Mouse (Mus musculus) neural tube, embryonic 14.5 days (tissue): ENCODE data around the gene Scn1b. TPM values are rescaled to one million over a fixed set of nuclear protein-coding genes. Genes with fewer than 3 reads are reported as not detected.

Experiments used
- ATAC-seq: fragments of 200-750 bp; cut with Nextera tagmentation; 2 replicates; pipeline ENCODE4 v1.8.0; 2017; ENCODE audit warnings: low read depth, mild to moderate bottlenecking, moderate TSS enrichment, moderate library complexity
- H3K27ac ChIP-seq: fragments of 300-500 bp; sonication (generic); 2 replicates; pipeline ENCODE4 v1.5.1; 2014; ENCODE audit warnings: low read depth, mild to moderate bottlenecking, control low read depth, low read length, moderate library complexity, mixed read lengths
- H3K27me3 ChIP-seq: fragments of 300-500 bp; sonication (generic); 2 replicates; pipeline ENCODE4 v1.6.1; 2014; ENCODE audit warnings: low read length; ENCODE audit not compliant: control insufficient read depth, insufficient read depth
- H3K36me3 ChIP-seq: fragments of 300-500 bp; sonication (generic); 2 replicates; pipeline ENCODE4 v1.6.1; 2014; ENCODE audit warnings: low read length, mixed read lengths; ENCODE audit not compliant: control insufficient read depth, insufficient read depth
- H3K4me1 ChIP-seq: fragments of 300-500 bp; sonication (generic); 2 replicates; pipeline ENCODE4 v1.6.1; 2014; ENCODE audit warnings: low read length; ENCODE audit not compliant: control insufficient read depth, insufficient read depth
- H3K4me2 ChIP-seq: fragments of 300-500 bp; sonication (generic); 2 replicates; pipeline ENCODE4 v1.6.1; 2014; ENCODE audit warnings: mild to moderate bottlenecking, low read depth, low read length, control low read depth
- H3K4me3 ChIP-seq: fragments of 300-500 bp; sonication (generic); 2 replicates; pipeline ENCODE4 v1.5.1; 2014; ENCODE audit warnings: low read depth, low read length, control low read depth, mixed read lengths
- H3K9ac ChIP-seq: fragments of 300-500 bp; sonication (generic); replicated peaks from 2 replicates; pipeline ENCODE4 v1.6.1; 2014; ENCODE audit warnings: low read depth, mild to moderate bottlenecking, control low read depth, low read length, mixed read lengths
- H3K9me3 ChIP-seq: fragments of 300-500 bp; sonication (generic); 2 replicates; pipeline ENCODE4 v1.6.1; 2016; ENCODE audit warnings: low read length; ENCODE audit not compliant: control insufficient read depth
- WGBS: fragments of 180-500 bp; shearing (Covaris S2); extraction: QIAGEN DNeasy Blood & Tissue Kit; methylation state at CpG from one replicate; pipeline ENCODE4 v1.1.7; 2014; 5-methylcytosine and 5-hydroxymethylcytosine counted together
- polyA plus RNA-seq: library from polyadenylated mRNA; unstranded; fragments of >200 nt; fragmentation: Nextera tagmentation; extraction: Ambion mirVana; gene quantifications from 2 replicates; pipeline ENCODE4 v1.2.1, GENCODE M21; 2014

Gene Scn1b
- polyA plus RNA-seq, 1 experiment from 2014 or later, result 17.6 TPM

DNA sequence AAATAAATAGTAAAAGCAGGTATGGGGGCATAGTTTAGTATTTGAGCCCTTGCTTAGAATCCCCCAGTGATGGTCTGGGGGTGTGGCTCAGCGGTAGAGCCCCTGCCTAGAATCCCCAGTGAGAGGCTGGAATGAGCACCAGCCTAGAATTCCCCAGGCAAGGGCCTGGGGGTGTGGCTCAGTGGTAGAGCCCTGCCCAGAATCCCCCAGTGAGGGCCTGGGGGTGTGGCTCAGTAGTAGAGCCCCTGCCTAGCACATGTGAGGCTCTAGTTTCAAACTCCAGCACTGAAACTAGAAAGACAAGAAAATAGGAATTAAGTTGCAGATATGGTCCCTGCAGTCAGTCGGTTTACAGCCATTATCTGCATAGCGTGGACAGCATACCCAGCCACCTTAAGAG, 35.0 kb upstream of the Scn1b start:
- Histone ChIP-seq H3K27me3 (no peaks in the 10 kb centered on the region), H3K36me3 (no peaks in the 10 kb centered on the region), H3K4me1 (no peaks in the 10 kb centered on the region), H3K4me3 (no peak overlapping the region), H3K9me3 (no peaks in the 10 kb centered on the region), H3K9ac (no peak overlapping the region), H3K4me2 (no peak overlapping the region), H3K27ac (no peak overlapping the region)
- ATAC-seq, result no peak
- WGBS, result 55% methylated on average over 3 of the region's 3 CpGs

DNA sequence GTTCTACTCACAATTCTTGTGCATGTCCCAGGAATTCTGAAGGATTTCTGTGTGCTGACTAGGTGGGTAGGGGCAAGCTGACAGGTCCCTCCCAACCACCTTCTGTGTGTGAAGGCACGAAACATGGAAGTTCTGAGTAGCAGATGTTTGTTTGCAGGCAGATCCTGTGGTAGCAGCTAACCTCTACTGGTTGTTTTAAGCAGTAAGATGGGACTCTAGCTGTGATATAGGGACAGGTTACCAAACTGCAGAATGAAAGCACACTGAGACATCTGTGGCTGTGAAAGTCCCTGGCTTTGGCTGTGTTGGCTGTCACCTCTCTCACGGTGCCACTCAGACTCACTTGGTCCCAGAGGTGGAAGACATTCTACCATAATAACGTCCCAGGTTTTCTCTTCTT, 34.4 kb upstream of the Scn1b start:
- Histone ChIP-seq H3K36me3 (no peaks in the 10 kb centered on the region), H3K27ac (no peak overlapping the region), H3K9me3 (no peaks in the 10 kb centered on the region), H3K4me2 (no peak overlapping the region), H3K9ac (no peak overlapping the region), H3K27me3 (no peaks in the 10 kb centered on the region), H3K4me1 (no peaks in the 10 kb centered on the region), H3K4me3 (no peak overlapping the region)
- no peak for ATAC-seq
- 83% methylated on average over 3 of the region's 3 CpGs for WGBS

DNA sequence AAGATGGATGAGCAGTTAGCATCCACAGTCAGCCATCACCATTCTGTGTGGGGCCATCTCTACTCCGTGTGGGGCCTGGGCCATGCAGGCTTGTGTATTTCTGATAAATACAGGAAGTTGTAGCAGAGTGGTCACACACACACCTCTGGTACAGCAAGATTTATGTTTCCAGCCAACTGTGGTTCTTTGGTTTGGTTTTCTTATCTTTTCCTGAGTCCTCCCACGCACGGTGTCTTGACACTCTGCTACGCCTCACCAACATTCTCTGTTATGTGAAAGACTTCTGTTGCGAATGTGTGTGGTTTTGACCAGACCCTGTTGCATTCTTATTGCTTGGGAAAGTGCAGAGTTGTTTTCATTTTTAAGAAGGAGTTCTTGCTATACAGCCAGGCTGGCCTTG, 34.0 kb upstream of the Scn1b start:
- no peak overlapping the region for H3K4me3 ChIP-seq
- H3K4me2 ChIP-seq, result no peak overlapping the region
- WGBS, result 91% methylated on average over 5 of the region's 5 CpGs
- H3K4me1 ChIP-seq, result no peaks in the 10 kb centered on the region
- no peak for ATAC-seq
- H3K9ac ChIP-seq, result no peak overlapping the region
- H3K27me3 ChIP-seq, result no peaks in the 10 kb centered on the region
- H3K9me3 ChIP-seq, result no peaks in the 10 kb centered on the region
- no peaks in the 10 kb centered on the region for H3K36me3 ChIP-seq
- no peak overlapping the region for H3K27ac ChIP-seq

DNA sequence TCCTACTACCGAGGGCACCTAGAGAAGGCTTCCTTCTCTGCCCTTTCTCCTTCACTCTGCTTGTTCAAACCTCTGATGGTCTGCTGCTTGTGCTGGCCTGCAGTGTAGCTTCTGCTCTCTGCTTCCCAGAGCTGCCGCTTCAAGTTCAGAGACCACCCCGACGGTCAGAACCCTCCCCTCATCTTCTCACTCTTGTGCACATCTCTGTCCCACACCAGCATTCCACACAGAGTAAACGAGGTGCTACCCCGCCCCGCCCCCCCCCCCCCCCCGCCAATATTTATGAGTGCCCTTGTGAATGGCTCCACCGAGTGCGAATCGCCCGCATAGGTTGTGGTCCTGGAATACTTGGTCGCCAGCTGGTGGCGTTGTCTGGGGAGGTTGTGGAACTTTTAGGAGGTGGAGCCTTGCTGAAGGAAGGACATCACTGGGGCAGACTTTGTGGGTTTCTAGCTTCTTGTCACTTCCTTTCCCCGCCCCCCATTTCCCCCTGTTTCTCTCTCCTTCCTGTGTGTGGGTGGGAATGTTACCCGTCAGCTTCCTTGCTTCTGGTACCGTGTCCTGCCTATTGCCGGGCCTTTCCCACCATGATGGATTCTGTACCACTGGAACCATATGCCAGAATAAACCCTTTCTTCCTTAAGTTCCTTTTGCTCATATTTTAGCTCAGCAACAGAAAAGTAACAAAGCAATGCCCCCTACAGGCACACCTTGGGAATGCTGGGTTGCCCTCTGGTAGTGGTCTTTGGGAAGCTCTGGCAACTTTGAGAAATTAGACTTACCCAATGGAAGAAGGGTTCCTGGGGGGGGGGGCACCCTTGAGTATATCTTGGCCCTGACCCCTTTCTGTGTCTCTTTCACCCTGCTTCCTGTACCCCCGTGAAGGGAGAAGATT, 29.5 kb upstream of the Scn1b start:
- H3K9ac ChIP-seq, result no peak overlapping the region
- no peak overlapping the region for H3K4me2 ChIP-seq
- H3K9me3 ChIP-seq, result no peaks in the 10 kb centered on the region
- 44% methylated on average over 17 of the region's 19 CpGs for WGBS
- peaks cover 7% of the 10 kb centered on the region; the same call in 1 of the 2 replicates for H3K4me1 ChIP-seq
- H3K36me3 ChIP-seq, result no peaks in the 10 kb centered on the region
- no peak overlapping the region for H3K4me3 ChIP-seq
- no peak overlapping the region for H3K27ac ChIP-seq
- no peak for ATAC-seq
- H3K27me3 ChIP-seq, result no peaks in the 10 kb centered on the region

DNA sequence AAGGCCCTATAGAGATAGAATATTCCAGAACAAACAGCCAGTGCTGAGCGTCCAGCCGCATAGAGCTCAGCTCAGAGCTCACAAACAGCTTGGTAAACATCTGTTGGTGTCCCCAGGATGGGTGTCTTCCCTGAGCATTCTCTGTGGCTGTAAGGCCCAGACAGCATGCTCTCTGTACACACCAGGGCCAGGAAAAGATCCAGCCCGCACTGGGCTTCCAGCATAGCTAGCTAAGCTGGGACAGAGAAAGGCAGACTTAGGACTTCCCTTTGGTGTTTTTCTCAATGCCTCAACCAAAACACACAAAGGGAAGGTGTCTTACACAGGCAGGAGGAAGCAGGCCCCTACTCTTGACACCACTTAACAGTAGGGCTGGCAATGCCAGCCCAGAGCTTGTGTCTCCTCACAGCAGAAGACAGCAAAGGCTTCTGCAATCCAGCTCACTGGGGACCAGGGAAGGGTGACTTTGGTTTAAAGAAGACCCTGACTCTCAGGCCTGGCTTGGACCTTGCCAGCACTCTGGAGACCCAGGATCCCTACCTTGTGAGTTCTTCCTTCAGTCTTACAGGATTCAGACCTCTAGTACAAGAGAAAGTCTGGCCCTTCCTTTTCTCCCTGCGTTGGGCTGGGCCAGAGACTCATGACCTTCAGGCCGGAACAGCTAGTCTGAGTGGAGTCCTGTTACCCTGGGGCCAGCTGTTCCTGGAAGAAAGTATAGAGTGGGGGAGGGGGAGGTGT, 28.7 kb upstream of the Scn1b start, which contains the start of gene Gramd1a:
TSS of gene Gramd1a (minus strand) at position 601 of the 738 bp plus-strand sequence.
- no peaks in the 10 kb centered on the region for H3K9me3 ChIP-seq
- no peak within 1 kb of the TSS for H3K4me3 ChIP-seq
- no peak within 1 kb of the TSS for H3K4me2 ChIP-seq
- ATAC-seq, result no peak
- H3K36me3 ChIP-seq, result no peaks in the 10 kb centered on the region
- H3K4me1 ChIP-seq, result peaks cover 8% of the 10 kb centered on the region; the same call in 1 of the 2 replicates
- 77% methylated on average over 5 of the region's 5 CpGs for WGBS
- H3K9ac ChIP-seq, result no peak within 1 kb of the TSS
- H3K27ac ChIP-seq, result no peak within 1 kb of the TSS
- H3K27me3 ChIP-seq, result no peaks in the 10 kb centered on the region

DNA sequence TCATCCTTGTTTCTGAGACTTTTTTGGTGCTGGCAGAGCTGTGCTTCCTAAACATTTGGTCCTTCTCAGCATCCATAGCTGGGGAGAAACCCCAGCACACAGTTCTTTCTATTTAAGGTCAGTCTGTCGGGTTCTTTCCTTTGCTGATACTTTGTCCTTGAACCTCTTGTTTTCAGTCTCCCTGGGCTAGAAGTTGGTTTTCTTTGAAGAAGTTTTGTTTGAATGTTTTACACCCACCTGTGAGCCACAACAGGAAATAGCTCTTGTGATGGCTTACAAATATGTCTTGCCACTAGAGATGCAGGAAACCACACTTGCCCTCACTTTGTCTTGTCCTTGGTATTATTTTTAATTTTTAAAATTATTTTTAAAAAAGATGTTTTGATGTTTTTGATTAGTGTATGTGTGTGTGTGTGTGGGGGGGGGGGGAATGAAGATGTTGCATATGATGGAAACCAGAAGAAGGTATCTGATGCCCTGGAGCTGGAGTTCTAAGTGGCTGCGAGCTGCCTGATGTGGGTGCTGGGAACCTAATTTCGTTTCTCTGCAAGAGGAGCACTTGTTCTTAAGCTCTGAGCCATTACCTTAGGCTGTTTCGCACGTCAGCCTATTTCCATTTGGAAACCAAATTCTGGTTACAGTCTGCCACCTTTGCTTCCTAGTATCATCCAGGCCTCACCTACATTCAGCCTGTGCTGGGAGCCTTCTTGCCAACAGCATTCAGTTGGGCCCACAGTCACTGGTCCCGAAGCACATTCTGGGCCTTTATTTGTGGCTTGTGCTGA, 26.9 kb upstream of the Scn1b start:
- Histone ChIP-seq H3K4me1 (peaks cover 15% of the 10 kb centered on the region), H3K4me2 (no peak overlapping the region), H3K9me3 (no peaks in the 10 kb centered on the region), H3K9ac (no peak overlapping the region), H3K27me3 (no peaks in the 10 kb centered on the region), H3K4me3 (no peak overlapping the region), H3K27ac (no peak overlapping the region), H3K36me3 (no peaks in the 10 kb centered on the region)
- 91% methylated on average over 6 of the region's 6 CpGs for WGBS
- ATAC-seq, result no peak

DNA sequence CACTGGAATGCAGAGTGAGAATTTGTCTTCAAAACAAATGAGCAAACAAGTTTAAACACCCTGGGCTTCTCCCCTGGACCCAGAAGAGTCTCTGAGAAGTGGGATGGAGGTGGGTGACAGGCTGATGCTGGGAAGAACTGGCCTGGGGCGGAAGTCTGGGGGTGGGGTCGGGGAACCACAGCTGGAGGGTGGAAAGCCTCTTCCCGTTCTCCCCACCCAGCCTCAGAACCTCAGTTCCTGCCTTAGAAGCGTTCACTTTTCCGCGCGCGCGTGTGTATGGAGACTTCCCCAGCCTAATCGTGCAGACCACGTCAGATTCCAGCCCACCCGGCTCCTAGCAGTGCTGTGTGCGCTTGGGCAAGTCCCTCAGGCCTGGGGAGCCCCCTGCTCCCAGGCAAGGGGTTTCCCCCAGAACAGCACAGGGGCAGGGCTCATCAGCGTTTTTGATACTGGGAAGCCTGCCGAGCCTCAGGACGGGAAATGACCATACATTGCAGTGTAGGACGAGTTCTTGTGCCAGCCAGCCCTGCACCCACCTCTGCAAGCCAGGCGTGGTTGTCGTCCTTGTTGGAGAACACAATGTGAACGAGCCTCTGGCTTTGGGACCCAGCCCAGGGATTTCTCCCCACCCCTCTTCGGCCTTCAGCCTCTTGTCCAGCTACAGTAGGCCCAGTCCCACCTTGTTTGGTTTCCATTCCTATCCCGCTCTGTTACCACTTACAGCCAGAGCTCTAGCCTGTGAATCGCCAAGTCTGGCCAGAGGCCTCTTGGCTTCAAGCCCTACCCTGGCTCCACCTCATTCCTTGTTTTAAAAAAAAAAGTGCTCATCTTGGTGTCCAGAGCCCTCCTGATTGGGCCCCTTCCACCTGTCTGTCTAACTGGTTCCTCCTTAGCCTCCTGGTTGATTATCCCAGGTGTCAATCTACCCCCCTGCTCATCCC, 24.8 kb upstream of the Scn1b start:
- Histone ChIP-seq H3K9ac (peak overlapping the region; percentile 99), H3K4me1 (peaks cover 26% of the 10 kb centered on the region), H3K9me3 (no peaks in the 10 kb centered on the region), H3K27me3 (no peaks in the 10 kb centered on the region), H3K36me3 (peaks cover 4% of the 10 kb centered on the region; the same call in 1 of the 2 replicates), H3K4me2 (peak overlapping the region; percentile 71), H3K27ac (peak overlapping the region; percentile 99), H3K4me3 (peak overlapping the region; percentile 87)
- peak; percentile 45 for ATAC-seq
- 13% methylated on average over 23 of the region's 23 CpGs for WGBS
